Mouse (Mus musculus) liver, embryonic 11.5 days (tissue): Measurements from ENCODE around the gene Gimap8. TPM values are rescaled to one million over a fixed set of nuclear protein-coding genes. Genes with fewer than 3 reads are reported as not detected.

Source experiments
- ATAC-seq: fragments of 200-750 bp; cut with Nextera tagmentation; replicated peaks from 2 replicates; pipeline ENCODE4 v1.8.0; 2017; ENCODE audit warnings: moderate number of reproducible peaks, mild to moderate bottlenecking, moderate TSS enrichment, moderate library complexity; ENCODE audit not compliant: low FRiP score
- DNase-seq: peaks from one replicate; pipeline ENCODE4 v3.0.0-alpha.2; 2017; ENCODE audit warnings: low spot score
- H3K27ac ChIP-seq: fragments of 300-500 bp; sonication (generic); 2 replicates; pipeline ENCODE4 v1.5.1; 2014; ENCODE audit warnings: mild to moderate bottlenecking, low read depth, low read length, control low read depth
- H3K27me3 ChIP-seq: fragments of 300-500 bp; sonication (generic); replicated peaks from 2 replicates; pipeline ENCODE4 v1.6.1; 2014; ENCODE audit warnings: low read length, mixed read lengths; ENCODE audit not compliant: control insufficient read depth, insufficient read depth
- H3K36me3 ChIP-seq: fragments of 300-500 bp; sonication (generic); 2 replicates; pipeline ENCODE4 v1.6.1; 2014; ENCODE audit warnings: mild to moderate bottlenecking, low read length, moderate library complexity, mixed read lengths; ENCODE audit not compliant: control insufficient read depth, insufficient read depth
- H3K4me1 ChIP-seq: fragments of 300-500 bp; sonication (generic); replicated peaks from 2 replicates; pipeline ENCODE4 v1.6.1; 2014; ENCODE audit warnings: low read length, mixed read lengths; ENCODE audit not compliant: control insufficient read depth, insufficient read depth
- H3K4me2 ChIP-seq: fragments of 300-500 bp; sonication (generic); 2 replicates; pipeline ENCODE4 v1.6.1; 2014; ENCODE audit warnings: mild to moderate bottlenecking, control low read depth, moderate library complexity
- H3K4me3 ChIP-seq: fragments of 300-500 bp; sonication (generic); 2 replicates; pipeline ENCODE4 v1.5.1; 2014; ENCODE audit warnings: low read depth, low read length, control low read depth
- H3K9ac ChIP-seq: fragments of 300-500 bp; sonication (generic); 2 replicates; pipeline ENCODE4 v1.6.1; 2014; ENCODE audit warnings: low read depth, low read length, control low read depth
- H3K9me3 ChIP-seq: fragments of 300-500 bp; sonication (generic); 2 replicates; pipeline ENCODE4 v1.6.1; 2016; ENCODE audit warnings: low read length, inconsistent platforms, mixed read lengths; ENCODE audit not compliant: control insufficient read depth
- WGBS: fragments of 180-500 bp; shearing (Covaris S2); extraction: QIAGEN DNeasy Blood & Tissue Kit; methylation state at CpG from one replicate; pipeline ENCODE4 v1.1.7; 2014; 5-methylcytosine and 5-hydroxymethylcytosine counted together
- polyA plus RNA-seq: library from polyadenylated mRNA; unstranded; fragments of >200 nt; fragmentation: Nextera tagmentation; extraction: Ambion mirVana; gene quantifications from 2 replicates; pipeline ENCODE4 v1.2.1, GENCODE M21; 2014

Gene Gimap8
- 0.32 and 1.1 TPM in 2 replicates for polyA plus RNA-seq

- Histone ChIP-seq H3K9ac (no peak within 1 kb of the TSS), H3K36me3 (no peaks in the 10 kb centered on the region), H3K27ac (no peak within 1 kb of the TSS), H3K4me1 (0 out of 2 replicates have a peak, but pooled peaks cover 4% of the 10 kb centered on the region), H3K4me3 (no peak within 1 kb of the TSS), H3K9me3 (no peaks in the 10 kb centered on the region), H3K4me2 (peak within 1 kb of the TSS; percentile 21; the same call in 1 of the 2 replicates), H3K27me3 (no peaks in the 10 kb centered on the region)
- no peak for DNase-seq
- ATAC-seq: no peak
- 31% methylated on average over 3 of the region's 3 CpGs for WGBS
Observed at GRCm38 (mm10) chr6:48646995-48647394, at the start of gene Gimap8. Gene Gimap8, plus strand, starts transcription at chr6:48647234.

GRCm38 (mm10) chr6:48600594-48600993 lies 46.4 kb upstream of the Gimap8 start:
- Histone ChIP-seq H3K4me2 (no peak overlapping the region), H3K4me1 (peaks cover 8% of the 10 kb centered on the region), H3K9ac (no peak overlapping the region), H3K27me3 (no peaks in the 10 kb centered on the region), H3K4me3 (no peak overlapping the region), H3K36me3 (peaks cover 29% of the 10 kb centered on the region), H3K9me3 (peaks cover 10% of the 10 kb centered on the region), H3K27ac (no peak overlapping the region)
- ATAC-seq (no peak), DNase-seq (no peak)
- WGBS: 79% methylated on average over 1 of the region's 1 CpGs

GRCm38 (mm10) chr6:48601271-48602079 lies 45.6 kb upstream of the Gimap8 start, which contains the start of gene Zfp775:
Gene Zfp775, plus strand, starts transcription at chr6:48602063.
- ATAC-seq: peak; percentile 99
- peak within 1 kb of the TSS; percentile 69 for H3K27ac ChIP-seq
- peak within 1 kb of the TSS; percentile 76 for H3K9ac ChIP-seq
- peak within 1 kb of the TSS; percentile 75 for H3K4me3 ChIP-seq
- H3K4me2 ChIP-seq: peak within 1 kb of the TSS; percentile 97
- peaks cover 7% of the 10 kb centered on the region for H3K9me3 ChIP-seq
- peak; percentile 94 for DNase-seq
- peaks cover 8% of the 10 kb centered on the region for H3K4me1 ChIP-seq
- H3K27me3 ChIP-seq: no peaks in the 10 kb centered on the region
- WGBS: 5% methylated on average over 42 of the region's 42 CpGs
- peaks cover 23% of the 10 kb centered on the region for H3K36me3 ChIP-seq

- H3K9ac ChIP-seq: peak overlapping the region; percentile 76
- ATAC-seq: peak; percentile 72
- H3K27ac ChIP-seq: peak overlapping the region; percentile 69
- no peak for DNase-seq
- peaks cover 8% of the 10 kb centered on the region for H3K4me1 ChIP-seq
- 2% methylated on average over 28 of the region's 28 CpGs for WGBS
- H3K27me3 ChIP-seq: no peaks in the 10 kb centered on the region
- peak overlapping the region; percentile 97 for H3K4me2 ChIP-seq
- H3K9me3 ChIP-seq: peaks cover under 1% of the 10 kb centered on the region
- peak overlapping the region; percentile 75 for H3K4me3 ChIP-seq
- peaks cover 15% of the 10 kb centered on the region for H3K36me3 ChIP-seq
Observed at GRCm38 (mm10) chr6:48602080-48602741, 44.8 kb upstream of the Gimap8 start.

- WGBS: 72% methylated on average over 2 of the region's 2 CpGs
- no peaks in the 10 kb centered on the region for H3K4me1 ChIP-seq
- no peaks in the 10 kb centered on the region for H3K9me3 ChIP-seq
- no peaks in the 10 kb centered on the region for H3K36me3 ChIP-seq
- H3K27ac ChIP-seq: no peak overlapping the region
- DNase-seq: no peak
- H3K27me3 ChIP-seq: no peaks in the 10 kb centered on the region
- ATAC-seq: no peak
- H3K4me3 ChIP-seq: no peak overlapping the region
- no peak overlapping the region for H3K9ac ChIP-seq
- no peak overlapping the region for H3K4me2 ChIP-seq
Observed at GRCm38 (mm10) chr6:48608124-48608523, 38.9 kb upstream of the Gimap8 start.

- H3K4me1 ChIP-seq: no peaks in the 10 kb centered on the region
- no peak overlapping the region for H3K4me2 ChIP-seq
- H3K27me3 ChIP-seq: no peaks in the 10 kb centered on the region
- no peak overlapping the region for H3K27ac ChIP-seq
- H3K9ac ChIP-seq: no peak overlapping the region
- DNase-seq: no peak
- peak; percentile 57 for ATAC-seq
- WGBS: 55% methylated on average over 7 of the region's 7 CpGs
- H3K9me3 ChIP-seq: no peaks in the 10 kb centered on the region
- H3K36me3 ChIP-seq: peaks cover 4% of the 10 kb centered on the region; the same call in 1 of the 2 replicates
- H3K4me3 ChIP-seq: no peak overlapping the region
Observed at GRCm38 (mm10) chr6:48609512-48609911, 37.5 kb upstream of the Gimap8 start.

- Histone ChIP-seq H3K27ac (no peak overlapping the region), H3K27me3 (no peaks in the 10 kb centered on the region), H3K36me3 (peaks cover 4% of the 10 kb centered on the region; the same call in 1 of the 2 replicates), H3K4me3 (no peak overlapping the region), H3K4me1 (no peaks in the 10 kb centered on the region), H3K4me2 (no peak overlapping the region), H3K9ac (no peak overlapping the region), H3K9me3 (no peaks in the 10 kb centered on the region)
- no peak for DNase-seq
- no peak for ATAC-seq
- 82% methylated on average over 3 of the region's 3 CpGs for WGBS
Observed at GRCm38 (mm10) chr6:48610657-48611056, 36.4 kb upstream of the Gimap8 start.

- no peak overlapping the region for H3K9ac ChIP-seq
- no peak overlapping the region for H3K4me2 ChIP-seq
- ATAC-seq (no peak), DNase-seq (no peak)
- H3K9me3 ChIP-seq: no peaks in the 10 kb centered on the region
- WGBS: 83% methylated on average over 4 of the region's 4 CpGs
- H3K36me3 ChIP-seq: peaks cover 4% of the 10 kb centered on the region; the same call in 1 of the 2 replicates
- no peaks in the 10 kb centered on the region for H3K27me3 ChIP-seq
- H3K4me3 ChIP-seq: no peak overlapping the region
- no peaks in the 10 kb centered on the region for H3K4me1 ChIP-seq
- H3K27ac ChIP-seq: no peak overlapping the region
Observed at GRCm38 (mm10) chr6:48613464-48613863, 33.6 kb upstream of the Gimap8 start.
